Mouse (Mus musculus) liver, postnatal 0 days (tissue): ENCODE data around the gene C1qc.

Experiments
- CTCF ChIP-seq: sonication (generic); IDR thresholded peaks from 2 replicates; pipeline ENCODE4 v1.5.1; 2016; ENCODE audit warnings: antibody characterized with exemption, low read depth
- EP300 ChIP-seq: IDR thresholded peaks from 2 replicates; pipeline ENCODE4 v1.6.1; 2016; ENCODE audit warnings: antibody characterized with exemption, low read depth, mild to moderate bottlenecking

GRCm38 (mm10) chr4:136892371-136892770 lies 494 bp downstream of the C1qc start:
- no peak for TF ChIP-seq EP300
- TF ChIP-seq CTCF: no peak
